Comparison of ENCODE assay signal across 9 mouse cellular contexts in the genomic region with DNA sequence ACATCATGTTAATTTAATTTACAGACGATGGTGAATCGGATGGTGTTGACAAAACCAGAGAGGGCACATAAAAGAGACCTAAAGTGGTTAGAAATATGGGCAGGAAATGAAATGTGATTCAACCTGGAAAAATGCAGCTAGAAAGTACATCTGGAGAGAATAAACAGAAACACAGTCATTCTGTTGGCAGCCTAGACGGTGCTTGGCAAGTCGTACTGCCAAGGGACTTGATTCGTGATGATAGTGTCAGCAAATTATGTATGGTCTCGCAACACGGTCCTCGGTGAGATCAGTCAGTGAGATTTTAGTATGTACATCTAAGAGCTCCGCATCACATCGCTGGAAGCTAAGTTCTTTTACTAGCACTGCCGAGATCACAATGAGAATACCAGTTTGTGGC.
A peak's percentile ranks its signal among the peaks of the same experiment; 100 is the strongest.
DNase-seq lines count a peak whose midpoint lies in the region; ATAC-seq lines count a peak whose summit lies in the region.
"Had no signal": no experiment of that assay in that cellular context is flagged by ENCODE, and none has a peak within 500 bp of the region (broad histone marks: within the 10 kb centered on the region; RNA-seq: fewer than 3 reads in every experiment).

No protein-coding gene starts in this region.

- H3K4me2 ChIP-seq in hindbrain, embryonic 14.5 days (replicated peaks) = no peak overlapping the region
- H3K4me2 ChIP-seq in hindbrain, embryonic 16.5 days (ENCODE audit: low read length) = no peak overlapping the region
- H3K4me2 ChIP-seq in limb, embryonic 12.5 days = peak overlapping the region; percentile 25

- H3K27ac ChIP-seq in hindbrain, embryonic 14.5 days = no peak overlapping the region
- H3K27ac ChIP-seq in hindbrain, embryonic 16.5 days (ENCODE audit: low read depth, low read length) = no peak overlapping the region
- H3K27ac ChIP-seq in limb, embryonic 12.5 days = peak overlapping the region; percentile 41; the same call in 1 of the 2 replicates
- no peak overlapping the region for H3K27ac ChIP-seq in midbrain, embryonic 10.5 days (replicated peaks)

- no peak overlapping the region for H3K9ac ChIP-seq in hindbrain, embryonic 14.5 days
- H3K9ac ChIP-seq in hindbrain, embryonic 16.5 days (ENCODE audit: low read depth, low read length) = no peak overlapping the region
- H3K9ac ChIP-seq in limb, embryonic 12.5 days (replicated peaks) = no peak overlapping the region

- H3K27me3 ChIP-seq in hindbrain, embryonic 14.5 days (ENCODE audit: control insufficient read depth, insufficient read depth, low read length) = no peaks in the 10 kb centered on the region
- no peaks in the 10 kb centered on the region for H3K27me3 ChIP-seq in hindbrain, embryonic 16.5 days (replicated peaks; ENCODE audit: control insufficient read depth, insufficient read depth, low read length)
- H3K27me3 ChIP-seq in limb, embryonic 12.5 days = no peaks in the 10 kb centered on the region
- no peaks in the 10 kb centered on the region for H3K27me3 ChIP-seq in midbrain, embryonic 10.5 days (ENCODE audit: low read depth, poor library complexity, severe bottlenecking)

- no peaks in the 10 kb centered on the region for H3K4me1 ChIP-seq in hindbrain, embryonic 14.5 days (replicated peaks; ENCODE audit: control insufficient read depth, insufficient read depth, low read length)
- H3K4me1 ChIP-seq in hindbrain, embryonic 16.5 days (ENCODE audit: control insufficient read depth, insufficient read depth, low read depth, low read length) = no peaks in the 10 kb centered on the region
- 0 out of 2 replicates have a peak, but pooled peaks cover 6% of the 10 kb centered on the region for H3K4me1 ChIP-seq in limb, embryonic 12.5 days (replicated peaks)
- no peaks in the 10 kb centered on the region for H3K4me1 ChIP-seq in midbrain, embryonic 10.5 days

- ATAC-seq in hindbrain, embryonic 14.5 days (ENCODE audit: low FRiP score) = no peak
- no peak for ATAC-seq in hindbrain, embryonic 16.5 days
- no peak for ATAC-seq in limb, embryonic 12.5 days (ENCODE audit: insufficient number of reproducible peaks, insufficient read depth, low FRiP score, low TSS enrichment, low read depth)

- no peak overlapping the region for H3K4me3 ChIP-seq in hindbrain, embryonic 14.5 days (replicated peaks; ENCODE audit: low read length)
- H3K4me3 ChIP-seq in hindbrain, embryonic 16.5 days (ENCODE audit: low read length) = no peak overlapping the region
- no peak overlapping the region for H3K4me3 ChIP-seq in limb, embryonic 12.5 days (replicated peaks)
- H3K4me3 ChIP-seq in midbrain, embryonic 10.5 days = no peak overlapping the region

- H3K36me3 ChIP-seq in hindbrain, embryonic 14.5 days (replicated peaks; ENCODE audit: control insufficient read depth, insufficient read depth) = no peaks in the 10 kb centered on the region
- no peaks in the 10 kb centered on the region for H3K36me3 ChIP-seq in hindbrain, embryonic 16.5 days (ENCODE audit: control insufficient read depth, insufficient read depth, low read length)
- H3K36me3 ChIP-seq in limb, embryonic 12.5 days = no peaks in the 10 kb centered on the region
- no peaks in the 10 kb centered on the region for H3K36me3 ChIP-seq in midbrain, embryonic 10.5 days

- intact Hi-C loops in gastrocnemius, postnatal 14 days (cut with DNase I; ENCODE audit: low total_unique reads) = no loop called here

- peaks cover 10% of the 10 kb centered on the region for H3K9me3 ChIP-seq in hindbrain, embryonic 14.5 days (ENCODE audit: control insufficient read depth, low read length)
- peaks cover under 1% of the 10 kb centered on the region; the same call in 1 of the 2 replicates for H3K9me3 ChIP-seq in hindbrain, embryonic 16.5 days (ENCODE audit: control insufficient read depth, low read length)
- peaks cover 16% of the 10 kb centered on the region for H3K9me3 ChIP-seq in limb, embryonic 12.5 days
- peaks cover 13% of the 10 kb centered on the region for H3K9me3 ChIP-seq in midbrain, embryonic 10.5 days (replicated peaks)

- WGBS in hindbrain, embryonic 14.5 days = 61% methylated on average over 11 of the region's 11 CpGs
- WGBS in hindbrain, embryonic 16.5 days = 66% methylated on average over 11 of the region's 11 CpGs
- WGBS in limb, embryonic 12.5 days = 20% methylated on average over 11 of the region's 11 CpGs
- 91% methylated on average over 11 of the region's 11 CpGs for WGBS in midbrain, embryonic 10.5 days

- peak; percentile 33 for DNase-seq in hindbrain, embryonic 14.5 days (ENCODE audit: low spot score)
- DNase-seq in adrenal gland, postnatal 36 days = peak; percentile 1 to 25
- DNase-seq in gastrocnemius, postnatal 14 days = peak; percentile 78
- DNase-seq in frontal cortex, postnatal 14 days (ENCODE audit: low spot score in 2 of 2) = no peak
- no peak for DNase-seq in neural tube, embryonic 10.5 days (ENCODE audit: extremely low spot score, low spot score)
- no peak for DNase-seq in midbrain, embryonic 10.5 days (ENCODE audit: low spot score)
- DNase-seq: thymus, postnatal 4 days had no signal

Comparison
In these comparisons a context has a peak if more than half of its experiments do, and no peak if none do; other contexts are left out.
1. DNase-seq: peak in hindbrain, embryonic 14.5 days (single experiment), adrenal gland, postnatal 36 days (2 of 2) and gastrocnemius, postnatal 14 days (single experiment); none in frontal cortex, postnatal 14 days (0 of 2), neural tube, embryonic 10.5 days (single experiment) and midbrain, embryonic 10.5 days (single experiment).